Mouse (Mus musculus) hindbrain, embryonic 11.5 days (tissue): Measurements from ENCODE around the gene Celf2. TPM values are rescaled to one million over a fixed set of nuclear protein-coding genes. Genes with fewer than 3 reads are reported as not detected.
A peak's percentile ranks its signal among the peaks of the same experiment; 100 is the strongest.

Source experiments
- ATAC-seq: fragments of 200-750 bp; cut with Nextera tagmentation; 2 replicates; pipeline ENCODE4 v1.8.0; 2017; ENCODE audit warnings: mild to moderate bottlenecking, moderate TSS enrichment, moderate library complexity; ENCODE audit not compliant: low FRiP score
- DNase-seq: peaks from one replicate; pipeline ENCODE4 v3.0.0-alpha.2; 2015; ENCODE audit warnings: low spot score
- H3K27ac ChIP-seq: fragments of 300-500 bp; sonication (generic); 2 replicates; pipeline ENCODE4 v1.5.1; 2014; ENCODE audit warnings: mild to moderate bottlenecking, low read depth, low read length
- H3K27me3 ChIP-seq: fragments of 300-500 bp; sonication (generic); 2 replicates; pipeline ENCODE4 v1.6.1; 2014; ENCODE audit warnings: mild to moderate bottlenecking, low read length, moderate library complexity, mixed read lengths; ENCODE audit not compliant: control insufficient read depth, insufficient read depth
- H3K36me3 ChIP-seq: fragments of 300-500 bp; sonication (generic); 2 replicates; pipeline ENCODE4 v1.6.1; 2014; ENCODE audit warnings: mild to moderate bottlenecking, low read length, moderate library complexity, mixed read lengths; ENCODE audit not compliant: control insufficient read depth, insufficient read depth
- H3K4me1 ChIP-seq: fragments of 300-500 bp; sonication (generic); replicated peaks from 2 replicates; pipeline ENCODE4 v1.6.1; 2014; ENCODE audit warnings: low read length, mixed read lengths; ENCODE audit not compliant: control insufficient read depth, insufficient read depth
- H3K4me2 ChIP-seq: fragments of 300-500 bp; sonication (generic); replicated peaks from 2 replicates; pipeline ENCODE4 v1.6.1; 2014; ENCODE audit warnings: mild to moderate bottlenecking, low read depth, low read length
- H3K4me3 ChIP-seq: fragments of 300-500 bp; sonication (generic); 2 replicates; pipeline ENCODE4 v1.5.1; 2014; ENCODE audit warnings: low read depth, low read length
- H3K9ac ChIP-seq: fragments of 300-500 bp; sonication (generic); 2 replicates; pipeline ENCODE4 v1.6.1; 2014; ENCODE audit warnings: low read depth, low read length
- H3K9me3 ChIP-seq: fragments of 300-500 bp; sonication (generic); 2 replicates; pipeline ENCODE4 v1.6.1; 2016; ENCODE audit warnings: low read length; ENCODE audit not compliant: control insufficient read depth
- WGBS: fragments of 180-500 bp; shearing (Covaris S2); extraction: QIAGEN DNeasy Blood & Tissue Kit; methylation state at CpG from one replicate; pipeline ENCODE4 v1.1.7; 2014; 5-methylcytosine and 5-hydroxymethylcytosine counted together
- polyA plus RNA-seq: library from polyadenylated mRNA; unstranded; fragments of >200 nt; fragmentation: Nextera tagmentation; extraction: Ambion mirVana; gene quantifications from 2 replicates; pipeline ENCODE4 v1.2.1, GENCODE M21; 2014

The Celf2 gene
- polyA plus RNA-seq, 1 experiment from 2014 or later, result 82.4 TPM

- H3K4me2 ChIP-seq, result peak overlapping the region; percentile 52
- H3K27ac ChIP-seq, result peak overlapping the region; percentile 77
- H3K9me3 ChIP-seq, result no peaks in the 10 kb centered on the region
- H3K27me3 ChIP-seq, result no peaks in the 10 kb centered on the region
- H3K9ac ChIP-seq, result peak overlapping the region; percentile 66
- peak; percentile 69 for ATAC-seq
- no peaks in the 10 kb centered on the region for H3K4me1 ChIP-seq
- peak overlapping the region; percentile 51 for H3K4me3 ChIP-seq
- 21% methylated on average over 8 of the region's 8 CpGs for WGBS
- H3K36me3 ChIP-seq, result no peaks in the 10 kb centered on the region
- peak; percentile 47 for DNase-seq
Observed at GRCm38 (mm10) chr2:6884796-6885711, 624.3 kb downstream of the Celf2 start.

DNA sequence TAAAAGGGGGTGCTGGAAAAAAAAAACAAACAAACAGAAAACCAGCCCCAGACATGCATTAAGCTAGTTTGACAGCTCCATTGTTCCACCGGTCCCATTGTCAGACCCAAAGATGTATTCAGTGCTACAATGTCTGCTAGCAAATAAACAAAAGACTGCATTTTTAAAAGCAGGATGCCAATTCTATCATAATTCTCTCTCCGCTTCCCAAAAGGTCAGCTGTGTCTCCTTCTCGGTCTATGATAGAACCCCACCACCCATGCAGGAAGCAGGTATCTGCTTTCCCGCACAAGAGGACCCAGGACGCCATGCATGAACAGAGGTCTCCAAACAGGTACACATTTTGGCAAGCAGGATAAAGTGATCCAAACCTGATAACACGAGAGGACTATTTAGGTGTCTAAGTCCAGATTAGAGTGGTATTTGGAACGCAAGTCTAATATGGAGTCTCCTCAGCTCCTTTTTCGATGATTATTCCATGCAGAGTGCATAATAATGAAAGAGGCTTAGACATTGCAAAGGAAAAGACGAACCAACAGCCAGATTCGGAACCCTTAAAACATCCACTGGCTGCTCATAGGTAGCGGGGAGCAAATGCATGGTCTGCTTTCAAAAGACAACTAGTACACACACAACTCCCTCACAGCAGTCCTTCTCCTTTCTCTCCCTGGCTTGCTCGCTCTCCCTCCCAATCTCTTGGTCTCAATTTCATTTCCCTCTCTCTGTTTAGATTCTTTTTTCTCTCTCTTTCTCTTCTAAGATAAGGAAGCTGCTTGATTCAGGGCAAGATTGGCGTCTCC, 625.2 kb downstream of the Celf2 start:
- Histone ChIP-seq H3K27me3 (no peaks in the 10 kb centered on the region), H3K4me3 (peak overlapping the region; percentile 51), H3K4me1 (no peaks in the 10 kb centered on the region), H3K9ac (peak overlapping the region; percentile 66), H3K4me2 (peak overlapping the region; percentile 52), H3K27ac (peak overlapping the region; percentile 77), H3K9me3 (no peaks in the 10 kb centered on the region), H3K36me3 (no peaks in the 10 kb centered on the region)
- DNase-seq (peak; percentile 48), ATAC-seq (peak; percentile 44; the same call in 1 of the 2 replicates)
- 29% methylated on average over 13 of the region's 13 CpGs for whole genome bisulfite sequencing

DNA sequence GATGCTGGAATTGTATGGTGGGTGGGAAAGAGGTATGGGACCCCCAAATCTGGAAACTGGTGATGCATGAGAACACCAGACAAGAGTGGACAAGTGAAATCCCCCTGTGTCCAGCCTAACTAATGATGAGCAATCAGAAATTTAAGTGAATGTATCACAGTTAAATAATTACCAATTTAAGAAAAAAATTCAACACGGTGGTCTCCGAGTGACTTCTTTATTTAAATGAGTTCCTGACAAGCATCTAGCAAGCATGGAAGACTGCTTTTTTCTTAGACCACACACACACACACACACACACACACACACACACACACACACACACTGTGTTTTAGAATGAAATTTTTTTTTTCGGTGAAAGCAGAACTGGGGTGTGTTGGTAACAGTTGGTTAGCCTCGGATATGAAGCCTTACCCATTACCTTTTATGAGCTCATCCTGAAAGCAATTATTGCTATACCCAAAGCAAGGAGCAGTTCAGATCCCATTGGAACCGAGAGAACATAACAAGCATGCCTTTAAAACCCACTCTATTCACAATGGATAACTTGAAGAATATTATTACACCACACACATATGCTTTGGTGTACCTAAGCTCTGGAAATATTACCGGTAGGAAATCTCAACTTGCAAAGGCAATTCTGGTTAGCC, 627.0 kb downstream of the Celf2 start:
- H3K27me3 ChIP-seq, result no peaks in the 10 kb centered on the region
- WGBS, result 45% methylated on average over 6 of the region's 6 CpGs
- H3K4me3 ChIP-seq, result peak overlapping the region; percentile 6; the same call in 1 of the 2 replicates
- no peaks in the 10 kb centered on the region for H3K36me3 ChIP-seq
- no peaks in the 10 kb centered on the region for H3K4me1 ChIP-seq
- H3K27ac ChIP-seq, result no peak overlapping the region
- no peaks in the 10 kb centered on the region for H3K9me3 ChIP-seq
- DNase-seq (peak; percentile 15), ATAC-seq (no peak)
- no peak overlapping the region; the same call in 1 of the 2 replicates for H3K9ac ChIP-seq
- peak overlapping the region; percentile 28 for H3K4me2 ChIP-seq

GRCm38 (mm10) chr2:6880941-6881575, 628.3 kb downstream of the Celf2 start:
- Histone ChIP-seq H3K9ac (no peak overlapping the region), H3K4me1 (no peaks in the 10 kb centered on the region), H3K4me2 (0 out of 2 replicates have a peak overlapping the region, but pooled peaks have one; percentile 0), H3K4me3 (no peak overlapping the region), H3K9me3 (no peaks in the 10 kb centered on the region), H3K27me3 (no peaks in the 10 kb centered on the region), H3K36me3 (no peaks in the 10 kb centered on the region), H3K27ac (no peak overlapping the region)
- ATAC-seq, result no peak
- no peak for DNase-seq
- 63% methylated on average over 6 of the region's 6 CpGs for WGBS

- Histone ChIP-seq H3K4me1 (no peaks in the 10 kb centered on the region), H3K27me3 (no peaks in the 10 kb centered on the region), H3K4me2 (no peak overlapping the region), H3K36me3 (no peaks in the 10 kb centered on the region), H3K9me3 (no peaks in the 10 kb centered on the region), H3K9ac (no peak overlapping the region), H3K4me3 (no peak overlapping the region), H3K27ac (no peak overlapping the region)
- DNase-seq, result no peak
- no peak for ATAC-seq
- 67% methylated on average over 5 of the region's 5 CpGs for WGBS
Observed at GRCm38 (mm10) chr2:6877094-6877493, 632.3 kb downstream of the Celf2 start.

DNA sequence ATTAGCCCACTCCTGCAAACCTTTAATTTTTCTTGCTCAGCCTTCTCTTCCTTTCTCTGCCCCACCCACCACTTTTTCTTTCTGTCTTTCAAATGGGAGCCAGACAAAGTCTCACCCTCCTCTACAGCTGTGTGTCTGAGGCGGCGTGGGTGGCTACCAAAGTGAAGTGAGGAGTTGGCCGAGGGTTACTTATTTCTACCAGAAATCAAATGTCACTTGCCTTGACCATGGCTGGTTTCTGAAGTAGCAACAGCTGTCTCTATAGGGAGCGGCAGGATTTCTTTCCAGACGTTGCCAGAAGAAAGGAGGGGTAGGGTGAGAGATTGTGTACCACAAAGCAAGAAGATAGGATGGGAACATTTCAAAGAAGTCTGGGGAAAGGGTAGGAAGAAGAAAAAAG, 632.8 kb downstream of the Celf2 start:
- no peak overlapping the region for H3K27ac ChIP-seq
- H3K4me3 ChIP-seq, result no peak overlapping the region
- H3K4me2 ChIP-seq, result no peak overlapping the region
- no peaks in the 10 kb centered on the region for H3K9me3 ChIP-seq
- no peaks in the 10 kb centered on the region for H3K36me3 ChIP-seq
- no peaks in the 10 kb centered on the region for H3K4me1 ChIP-seq
- H3K9ac ChIP-seq, result no peak overlapping the region
- ATAC-seq (no peak), DNase-seq (no peak)
- WGBS, result 38% methylated on average over 5 of the region's 5 CpGs
- H3K27me3 ChIP-seq, result no peaks in the 10 kb centered on the region

DNA sequence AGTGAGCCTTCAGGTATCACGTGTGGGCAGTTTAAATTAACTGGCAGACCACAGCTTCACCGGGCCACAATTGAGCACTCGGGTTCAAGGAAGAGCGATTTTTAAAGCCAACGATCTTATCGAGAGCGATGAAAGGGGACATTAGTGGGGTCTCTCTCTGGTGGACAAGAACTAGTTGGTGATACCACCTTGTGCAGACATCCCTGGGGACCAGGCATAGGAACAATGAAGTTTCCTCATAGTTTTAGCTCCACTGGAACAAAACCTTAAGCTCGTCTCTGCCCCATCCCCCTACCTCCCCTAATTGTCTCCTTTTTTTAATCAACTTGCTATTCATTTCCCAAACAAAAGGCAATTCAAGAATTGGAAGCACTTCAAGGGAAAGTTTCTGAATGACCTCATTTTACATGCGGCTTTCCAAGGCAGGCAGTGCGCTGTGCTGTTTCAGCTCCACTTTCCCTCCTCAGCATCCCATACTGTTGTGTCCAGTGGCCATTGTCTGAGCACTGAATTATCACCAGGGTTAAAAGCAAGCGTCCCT, 634.2 kb downstream of the Celf2 start:
- Histone ChIP-seq H3K4me3 (no peak overlapping the region), H3K4me2 (0 out of 2 replicates have a peak overlapping the region, but pooled peaks have one; percentile 15), H3K27ac (no peak overlapping the region), H3K4me1 (0 out of 2 replicates have a peak, but pooled peaks cover 2% of the 10 kb centered on the region), H3K9me3 (no peaks in the 10 kb centered on the region), H3K9ac (no peak overlapping the region), H3K36me3 (no peaks in the 10 kb centered on the region), H3K27me3 (no peaks in the 10 kb centered on the region)
- peak; percentile 52; the same call in 1 of the 2 replicates for ATAC-seq
- DNase-seq, result peak; percentile 46
- 13% methylated on average over 11 of the region's 11 CpGs for WGBS
